Mouse (Mus musculus): ENCODE measurements around the gene Cib4.

Gene Cib4

DNA sequence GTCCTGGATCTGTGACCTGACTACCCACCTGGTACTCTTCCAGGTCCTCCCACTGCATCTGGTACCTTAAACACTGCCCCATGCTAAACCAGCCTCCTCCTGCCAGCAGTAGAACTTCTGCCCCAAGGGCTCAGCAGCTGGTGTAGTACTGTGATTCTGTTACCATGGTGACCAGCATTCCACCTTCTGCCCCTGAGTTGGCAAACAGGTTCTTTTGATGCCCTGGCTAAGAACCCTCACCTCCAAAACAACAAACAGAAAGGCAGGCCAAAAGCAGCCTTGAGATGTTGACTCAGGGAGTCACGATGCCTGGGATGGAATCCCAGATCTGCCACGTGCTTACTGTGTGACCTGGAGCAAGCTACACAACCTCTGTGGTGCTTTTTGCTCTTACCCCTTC lies at the start of gene Cib4:
Gene Cib4, minus strand, starts transcription at position 139 of the 400 bp plus-strand sequence.
- peak; percentile 77 to 91 for DNase-seq (ENCODE audit: inconsistent age in 2 of 2, low spot score in 1 of 2)

DNA sequence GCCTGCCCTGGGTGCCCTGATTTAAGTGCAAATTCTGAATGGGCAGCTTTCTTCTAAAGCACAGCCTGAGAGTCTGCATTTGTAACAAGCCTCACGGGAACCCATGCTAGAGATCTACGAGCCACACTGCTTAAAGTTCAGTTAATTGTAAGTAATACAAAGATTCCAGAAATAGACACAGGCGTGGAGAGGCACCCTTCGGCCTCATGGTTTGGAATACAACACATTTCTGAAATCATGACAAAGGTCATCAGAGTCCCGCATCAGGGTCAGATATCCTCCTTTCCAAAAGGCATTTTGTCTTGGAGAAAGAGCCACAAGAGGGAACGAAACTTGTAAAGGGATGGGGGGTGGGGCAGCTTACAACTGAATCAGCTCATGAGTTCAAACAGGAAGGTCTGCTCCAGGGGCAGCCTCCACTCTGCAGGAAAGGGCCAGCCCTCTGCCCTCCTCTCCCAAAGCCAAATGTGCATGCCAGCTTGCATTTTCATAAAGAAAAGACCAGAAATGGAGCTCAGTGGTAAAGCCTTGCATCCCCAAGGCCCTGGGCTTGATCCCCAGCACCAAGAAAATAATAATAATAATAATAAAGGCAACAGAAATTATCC lies 49.4 kb upstream of the Cib4 start:
- DNase-seq (ENCODE audit: inconsistent age in 2 of 2, low spot score in 1 of 2) = no peak

DNA sequence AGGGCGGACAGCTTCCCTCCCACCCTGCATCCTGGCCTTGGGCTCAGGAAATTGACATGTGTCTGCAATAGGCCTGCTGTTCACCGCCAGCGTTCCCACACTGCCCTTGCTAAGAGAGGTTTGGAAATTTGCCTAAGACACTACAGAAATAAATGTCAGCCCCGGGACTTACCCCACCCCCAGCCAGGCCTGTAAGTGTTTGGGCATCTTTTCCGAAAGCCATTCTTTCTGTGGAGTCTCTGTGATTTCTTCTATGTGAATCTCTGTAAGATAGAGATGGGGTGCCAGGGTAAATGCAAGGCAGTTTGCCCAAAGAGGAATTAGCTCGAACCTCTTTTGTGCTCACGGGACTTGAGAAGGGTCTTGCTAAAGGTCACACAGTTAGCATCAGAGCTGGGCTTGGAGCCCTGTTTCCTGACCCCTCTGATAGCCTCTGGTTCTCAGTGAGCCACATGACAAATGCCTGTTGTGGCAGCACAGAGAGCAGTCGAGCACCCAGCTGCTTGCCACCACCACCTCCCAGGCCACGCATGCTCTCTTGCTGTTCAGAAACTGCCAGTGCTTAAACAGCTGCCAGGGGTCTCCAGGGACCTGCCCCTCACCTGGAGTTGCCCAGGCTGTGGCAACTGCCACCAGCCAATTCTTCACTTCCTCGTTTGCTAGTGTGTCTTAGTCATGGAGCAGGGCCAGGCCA lies 48.3 kb upstream of the Cib4 start:
- peak; percentile 80 to 91 for DNase-seq (ENCODE audit: inconsistent age in 2 of 2, low spot score in 1 of 2)

DNA sequence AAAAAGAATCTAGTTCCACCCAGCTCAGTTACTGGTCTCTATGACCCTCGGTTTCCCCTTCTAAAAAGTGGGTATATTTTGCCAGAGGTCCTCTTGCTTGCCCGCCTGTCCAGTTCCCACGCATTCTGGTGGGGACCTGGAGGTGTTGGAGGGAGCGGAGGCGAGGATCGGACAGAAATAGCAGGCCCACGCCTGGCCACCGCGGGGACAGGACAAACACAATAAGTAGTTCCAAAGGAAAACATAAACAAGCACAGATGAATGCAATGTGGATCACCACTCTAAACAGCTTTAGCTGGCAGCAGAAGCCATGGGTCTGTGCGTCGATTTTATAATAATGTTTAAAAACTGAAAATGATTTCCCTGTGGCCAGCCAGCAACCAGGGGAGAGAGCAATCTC lies 47.7 kb upstream of the Cib4 start:
- DNase-seq (ENCODE audit: inconsistent age in 2 of 2, low spot score in 1 of 2) = no peak

DNA sequence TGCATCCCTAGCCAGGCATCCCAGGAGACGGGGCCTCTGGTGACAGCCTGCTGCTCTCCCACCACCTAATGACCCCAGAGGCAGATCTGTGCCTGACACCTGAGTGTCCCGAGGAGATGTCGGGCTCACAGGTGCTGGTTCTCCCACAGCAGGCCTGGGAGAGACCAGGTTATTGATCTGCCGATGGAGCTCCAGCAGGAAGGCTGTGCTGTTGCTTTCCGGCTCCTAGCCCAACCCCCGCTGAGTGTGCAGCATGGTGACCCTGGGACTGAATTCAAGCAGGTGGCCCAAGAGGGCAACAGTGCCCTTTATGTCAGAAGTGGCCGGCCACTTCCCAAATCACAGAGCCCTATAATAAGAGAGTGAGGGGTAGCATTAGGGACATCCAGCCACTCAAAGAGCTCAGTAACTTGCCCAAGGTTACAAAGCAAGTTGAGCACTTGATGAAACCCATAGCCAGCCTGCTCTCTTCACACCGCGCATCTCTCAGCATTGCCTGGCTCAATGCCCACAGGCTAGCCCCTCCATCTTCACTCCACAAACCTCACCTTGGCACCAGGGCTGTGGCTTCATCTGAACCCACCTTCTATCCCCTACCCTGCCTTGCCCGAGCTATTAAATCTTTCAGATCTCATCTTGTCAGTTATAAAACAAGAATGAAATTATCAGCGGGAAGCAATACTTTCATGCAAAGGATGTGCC lies 46.8 kb upstream of the Cib4 start:
- DNase-seq (ENCODE audit: inconsistent age in 2 of 2, low spot score in 1 of 2) = peak; percentile 76 to 93

DNA sequence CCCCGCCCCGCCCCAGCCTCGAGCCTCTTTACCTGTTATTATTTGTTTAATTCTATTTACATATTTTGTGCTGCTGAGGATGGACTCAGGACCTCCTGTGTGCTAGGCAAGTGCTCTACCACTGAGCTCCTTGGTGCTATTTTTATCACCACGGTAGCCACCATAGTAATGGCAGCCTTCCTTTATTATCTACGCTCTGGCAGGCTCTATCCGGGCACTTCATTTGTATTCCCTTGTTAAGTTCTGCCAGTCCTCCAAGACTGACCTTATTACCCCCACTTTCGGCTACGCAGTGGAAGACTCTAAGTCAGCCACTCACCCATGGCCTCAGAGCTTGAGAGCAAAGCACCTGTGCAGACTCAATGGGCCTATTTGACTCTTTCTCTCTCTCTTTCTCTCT lies 46.1 kb upstream of the Cib4 start:
- DNase-seq (ENCODE audit: inconsistent age in 2 of 2, low spot score in 1 of 2) = peak; percentile 34 to 73

DNA sequence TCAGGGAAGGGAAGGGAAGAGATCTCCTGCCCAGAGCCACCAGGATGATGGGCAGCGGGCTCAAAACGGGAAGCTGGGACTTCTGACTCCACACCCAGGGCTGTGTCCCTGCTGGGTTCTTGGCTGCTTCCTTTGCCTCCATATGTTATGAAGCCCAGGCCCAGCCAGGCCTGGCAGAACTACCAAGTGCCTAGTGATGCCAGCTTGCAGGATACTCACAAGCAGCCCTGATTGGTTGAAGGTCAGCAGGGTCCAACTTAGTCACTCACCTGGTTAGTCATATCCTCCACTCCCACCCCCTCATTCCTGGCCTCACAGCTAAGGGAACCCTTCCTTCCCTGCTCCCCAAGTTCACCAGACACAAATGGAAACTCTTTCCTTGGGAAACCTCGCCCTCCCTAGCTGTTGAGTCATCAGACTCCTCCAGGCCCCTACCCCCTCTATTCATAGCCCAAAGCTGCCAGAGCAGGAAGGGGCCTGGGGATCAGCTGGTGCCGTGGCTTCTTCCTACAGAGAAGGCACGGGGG lies 45.6 kb upstream of the Cib4 start:
- DNase-seq (ENCODE audit: inconsistent age in 2 of 2, low spot score in 1 of 2) = peak; percentile 84 to 93

DNA sequence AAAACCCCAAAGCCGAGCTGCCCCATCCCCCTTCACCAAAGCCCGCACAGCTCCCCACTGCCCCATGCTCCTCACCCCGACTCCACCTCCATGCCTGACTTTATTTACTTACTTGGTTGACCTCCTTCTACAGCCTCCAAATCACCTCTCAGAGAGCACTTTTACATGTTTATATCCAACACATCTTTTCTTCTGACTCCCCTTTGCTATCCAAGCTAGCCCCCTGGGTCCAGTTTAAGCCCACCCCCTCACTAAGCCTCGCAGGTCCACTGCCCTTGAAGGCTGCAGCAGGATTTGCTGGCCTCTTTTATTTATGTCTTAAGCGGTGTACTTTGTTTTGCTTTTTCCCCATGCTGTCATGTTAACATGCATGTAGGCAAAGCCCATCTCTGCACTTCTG lies 44.6 kb upstream of the Cib4 start:
- DNase-seq (ENCODE audit: inconsistent age in 2 of 2, low spot score in 1 of 2) = peak; percentile 25 to 74

DNA sequence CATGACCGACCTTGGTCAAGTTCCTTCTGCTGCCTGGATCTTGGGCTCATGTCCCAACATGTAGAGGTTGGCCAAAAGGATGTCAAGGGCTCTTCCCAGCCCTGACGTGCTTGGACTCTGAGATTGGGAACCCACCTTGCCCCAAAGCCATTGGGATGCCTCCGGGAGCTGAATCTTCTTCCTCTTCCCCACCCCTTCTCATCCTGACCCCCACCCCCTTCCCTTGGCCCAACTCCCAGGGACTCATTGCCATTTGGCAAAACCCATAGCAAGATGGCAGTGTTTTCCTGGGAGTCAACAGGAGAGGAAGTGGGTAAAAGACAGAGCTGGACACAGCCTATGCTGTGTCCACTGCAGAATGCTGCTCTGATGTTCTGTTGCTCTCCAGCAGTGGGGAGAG lies 43.9 kb upstream of the Cib4 start:
- DNase-seq (ENCODE audit: inconsistent age in 2 of 2, low spot score in 1 of 2) = peak; percentile 75 to 92

DNA sequence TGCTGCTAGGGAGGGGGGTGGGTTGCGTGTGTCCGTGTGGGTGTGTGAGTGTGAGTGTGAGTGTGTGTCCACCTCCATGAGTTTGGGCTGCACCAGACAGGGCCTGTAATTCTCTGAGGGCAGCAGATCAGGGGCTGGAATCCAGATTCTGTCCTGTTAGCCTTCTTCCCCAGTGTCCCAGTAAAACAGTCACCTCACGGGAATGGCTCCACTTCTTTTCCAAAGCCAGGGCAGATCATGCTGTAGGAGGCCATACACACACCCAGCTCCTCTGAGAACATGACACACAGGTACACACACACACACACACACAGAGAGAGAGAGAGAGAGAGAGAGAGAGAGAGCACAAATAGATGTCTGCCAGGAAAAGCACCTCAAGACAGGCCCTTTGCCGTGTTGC lies 43.4 kb upstream of the Cib4 start:
- DNase-seq (ENCODE audit: inconsistent age in 2 of 2, low spot score in 1 of 2) = no peak

DNA sequence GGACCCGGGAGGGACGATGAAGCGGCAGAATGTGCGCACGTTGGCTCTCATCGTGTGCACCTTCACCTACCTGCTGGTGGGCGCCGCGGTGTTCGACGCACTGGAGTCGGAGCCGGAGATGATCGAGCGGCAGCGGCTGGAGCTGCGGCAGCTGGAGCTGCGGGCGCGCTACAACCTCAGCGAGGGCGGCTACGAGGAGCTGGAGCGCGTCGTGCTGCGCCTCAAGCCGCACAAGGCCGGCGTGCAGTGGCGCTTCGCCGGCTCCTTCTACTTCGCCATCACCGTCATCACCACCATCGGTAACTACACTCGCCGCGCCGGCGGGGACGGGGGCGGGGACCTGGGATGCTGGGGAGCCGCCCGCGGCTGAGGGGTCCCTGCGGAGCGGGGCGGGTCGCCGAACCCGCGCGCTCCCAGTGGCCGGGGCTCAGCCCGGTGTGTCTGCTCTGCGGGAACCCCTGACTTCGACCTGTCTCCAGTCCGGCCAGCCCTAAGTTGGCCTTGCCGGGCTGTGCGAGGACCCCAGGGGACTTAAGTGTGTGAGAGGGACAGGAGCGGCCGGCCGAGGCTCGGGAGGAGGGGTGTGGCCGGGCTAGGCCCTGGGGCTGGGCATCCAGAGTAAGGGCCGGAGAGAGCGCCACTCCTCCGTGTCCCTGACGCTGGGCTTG lies 42.8 kb upstream of the Cib4 start:
- DNase-seq (ENCODE audit: inconsistent age in 2 of 2, low spot score in 1 of 2) = peak; percentile 55 to 83

DNA sequence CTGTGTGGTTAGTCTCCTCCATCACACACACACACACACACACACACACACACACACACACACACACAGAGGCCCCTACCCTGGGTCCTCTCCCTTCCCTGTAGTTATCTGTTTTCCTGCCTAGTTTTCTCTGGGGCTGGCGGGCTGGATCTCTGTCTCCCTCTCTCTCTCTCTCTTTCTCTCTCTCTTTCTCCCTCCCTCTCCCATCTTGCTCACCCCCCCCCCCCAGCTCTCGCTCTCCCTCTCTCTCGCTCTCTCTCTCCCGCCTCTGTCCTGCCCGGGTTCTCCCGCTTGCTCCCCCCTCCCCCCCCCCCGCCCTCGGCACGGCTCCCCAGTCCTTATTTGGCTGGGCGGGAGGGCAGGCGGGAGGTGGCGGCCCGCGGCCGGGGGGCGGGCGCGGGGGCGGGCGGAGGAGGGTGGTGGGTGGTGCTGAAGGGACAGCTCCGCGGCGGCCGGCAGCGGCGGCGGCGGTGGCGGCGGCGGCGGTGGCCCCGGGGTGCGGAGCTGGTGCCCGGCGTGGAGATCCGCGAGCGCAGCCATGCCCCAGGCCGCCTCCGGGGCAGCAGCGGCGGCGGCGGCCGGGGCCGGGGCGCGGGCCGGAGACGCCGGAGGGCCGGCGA lies 42.2 kb upstream of the Cib4 start, which contains the start of gene Kcnk3:
Gene Kcnk3, plus strand, starts transcription at position 490 of the 620 bp plus-strand sequence.
- peak; percentile 89 to 95 for DNase-seq (ENCODE audit: inconsistent age in 2 of 2, low spot score in 1 of 2)

DNA sequence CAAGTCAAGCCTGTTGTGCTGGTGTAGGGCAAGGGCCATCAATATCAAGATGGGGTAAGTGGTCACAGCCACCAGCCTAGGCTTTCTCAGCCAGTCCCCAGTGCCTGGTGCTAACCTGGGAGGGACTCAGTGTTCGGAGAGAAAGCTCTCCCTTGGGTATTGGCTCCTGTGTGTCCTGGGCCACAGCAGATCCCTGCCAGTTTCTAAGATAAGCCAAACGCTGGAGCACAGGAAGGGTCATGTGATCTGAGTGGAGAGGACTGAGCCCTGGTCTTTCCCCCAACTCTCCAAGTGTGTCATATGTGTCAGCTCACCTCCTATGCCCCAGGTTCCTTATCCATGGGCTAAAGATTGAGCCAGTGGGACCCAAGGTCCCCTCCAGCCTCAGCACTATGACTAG lies 41.5 kb upstream of the Cib4 start:
- peak; percentile 79 to 88 for DNase-seq (ENCODE audit: inconsistent age in 2 of 2, low spot score in 1 of 2)

DNA sequence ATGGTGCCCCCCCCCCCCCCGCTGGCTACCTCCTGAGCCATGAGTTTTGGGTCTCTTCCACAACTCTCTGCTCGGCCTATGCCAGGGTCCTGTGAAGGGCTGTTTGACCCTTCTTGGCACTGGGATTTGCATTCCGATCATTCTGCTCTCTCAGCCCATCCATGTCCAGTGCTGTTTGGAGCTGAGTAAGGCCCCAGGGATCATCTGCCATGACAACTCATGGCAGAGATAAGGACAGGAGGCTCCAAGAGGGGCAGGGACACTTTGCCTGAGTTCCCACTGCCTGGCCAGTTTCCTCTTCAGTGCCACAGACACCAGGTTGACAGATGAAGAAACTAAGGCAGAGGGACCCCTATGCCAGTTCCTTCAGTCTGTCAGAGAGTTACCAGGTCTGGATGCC lies 41.0 kb upstream of the Cib4 start:
- peak in 1 of 2 experiments; percentile 57 for DNase-seq (ENCODE audit: inconsistent age in 2 of 2, low spot score in 1 of 2)

DNA sequence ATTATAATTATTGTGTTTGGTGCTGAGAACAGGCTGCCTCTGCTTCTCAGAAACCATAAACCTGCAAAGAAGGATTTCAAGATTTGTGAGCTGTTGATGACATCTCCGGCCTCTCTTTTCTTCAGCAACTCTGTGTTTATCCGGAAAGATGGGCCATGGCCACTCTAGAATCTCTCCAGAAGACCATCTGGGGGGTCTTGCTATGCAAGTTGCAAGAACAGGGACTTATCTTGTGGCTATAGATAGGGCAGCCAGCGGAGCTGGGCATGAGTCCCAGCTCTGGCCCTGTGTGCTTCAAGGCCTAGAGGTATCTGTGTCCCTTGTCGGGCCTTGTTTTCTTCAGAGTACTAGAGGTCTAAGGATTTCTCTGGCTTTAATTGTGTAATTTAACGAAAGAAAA lies 36.4 kb upstream of the Cib4 start:
- peak in 1 of 2 experiments; percentile 79 for DNase-seq (ENCODE audit: inconsistent age in 2 of 2, low spot score in 1 of 2)

DNA sequence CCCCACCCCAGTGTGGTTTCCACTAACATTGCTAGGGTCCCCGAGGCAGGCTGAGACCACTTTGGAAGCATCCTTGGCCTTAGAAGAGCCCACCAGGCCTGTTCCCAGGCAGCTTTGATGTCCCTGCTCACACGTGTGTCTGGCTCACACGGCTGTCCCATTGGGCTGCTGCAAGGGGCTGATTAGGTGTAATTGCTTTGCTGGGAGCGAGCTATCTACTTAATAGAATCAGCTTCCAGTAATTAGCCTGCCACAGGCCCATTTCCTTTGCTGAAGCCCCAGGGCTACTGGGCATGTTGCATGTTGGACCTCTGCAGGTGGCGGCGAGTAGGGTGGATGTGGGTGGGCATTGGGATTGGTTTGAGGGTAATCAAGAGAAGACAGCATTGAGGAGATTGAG lies 35.1 kb upstream of the Cib4 start:
- DNase-seq (ENCODE audit: inconsistent age in 2 of 2, low spot score in 1 of 2) = peak; percentile 48 to 70

DNA sequence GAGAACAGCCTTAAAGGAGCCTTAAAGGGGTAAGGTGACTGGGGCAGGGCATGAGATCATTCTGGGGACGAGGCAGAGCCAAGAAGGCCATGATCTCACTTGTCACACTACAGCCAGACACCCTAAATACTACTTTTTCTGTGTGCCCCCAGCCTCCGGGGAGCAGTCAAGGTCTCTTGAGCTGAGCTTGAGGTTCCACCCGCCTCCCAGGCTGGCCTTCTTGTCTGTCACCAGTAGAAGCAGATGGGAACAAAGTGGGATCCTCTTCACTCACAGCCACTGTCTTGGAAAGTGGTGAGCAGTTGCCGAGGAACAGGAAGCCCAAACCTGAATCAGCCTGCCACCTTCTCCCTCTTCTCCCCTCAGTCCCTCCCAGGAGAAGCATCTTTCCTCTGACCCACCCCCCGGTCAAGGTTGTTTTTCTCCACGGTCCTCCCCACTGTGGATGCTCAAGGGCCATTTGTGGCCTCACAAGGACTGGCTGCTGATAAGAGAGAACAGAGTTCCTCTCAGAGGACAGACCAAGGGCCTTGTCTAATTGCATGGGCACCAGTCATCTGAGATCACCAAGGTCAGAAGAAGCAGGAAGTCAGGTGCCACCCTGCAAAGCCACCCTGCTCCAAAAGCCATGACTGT lies 32.9 kb upstream of the Cib4 start:
- DNase-seq (ENCODE audit: inconsistent age in 2 of 2, low spot score in 1 of 2) = peak; percentile 91 to 95

DNA sequence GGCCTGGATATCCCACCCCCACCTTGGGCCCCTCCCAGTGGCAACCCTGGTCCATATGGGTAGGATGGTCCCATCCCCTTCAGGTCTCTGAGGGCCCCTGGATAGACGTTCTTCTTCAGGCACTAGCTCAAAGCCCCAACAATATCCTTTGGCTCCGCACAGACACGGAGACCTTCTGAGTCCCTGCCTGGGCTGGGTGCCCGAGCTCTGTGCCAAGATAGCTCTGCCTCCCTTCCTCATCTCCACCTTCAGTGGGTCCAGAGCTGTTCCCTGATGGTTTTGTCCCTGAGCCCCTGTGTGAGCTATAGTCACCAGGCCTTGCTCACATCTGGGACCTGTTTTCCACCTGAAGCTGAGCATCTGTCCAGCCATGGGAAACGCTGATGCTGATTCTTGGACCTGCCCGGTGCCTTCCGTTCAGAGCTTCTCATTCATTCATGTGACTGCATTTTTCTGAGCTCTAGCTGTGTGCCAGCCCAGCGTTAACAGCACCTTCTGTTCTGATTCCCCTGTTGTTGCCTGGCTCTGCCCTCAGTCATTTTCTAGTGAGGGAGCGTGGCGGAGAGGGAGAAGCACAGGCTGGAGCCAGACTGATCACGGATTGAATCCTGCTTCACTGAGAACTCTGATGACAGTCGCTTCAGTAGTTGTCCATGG lies 32.1 kb upstream of the Cib4 start:
- peak; percentile 82 to 92 for DNase-seq (ENCODE audit: inconsistent age in 2 of 2, low spot score in 1 of 2)

DNA sequence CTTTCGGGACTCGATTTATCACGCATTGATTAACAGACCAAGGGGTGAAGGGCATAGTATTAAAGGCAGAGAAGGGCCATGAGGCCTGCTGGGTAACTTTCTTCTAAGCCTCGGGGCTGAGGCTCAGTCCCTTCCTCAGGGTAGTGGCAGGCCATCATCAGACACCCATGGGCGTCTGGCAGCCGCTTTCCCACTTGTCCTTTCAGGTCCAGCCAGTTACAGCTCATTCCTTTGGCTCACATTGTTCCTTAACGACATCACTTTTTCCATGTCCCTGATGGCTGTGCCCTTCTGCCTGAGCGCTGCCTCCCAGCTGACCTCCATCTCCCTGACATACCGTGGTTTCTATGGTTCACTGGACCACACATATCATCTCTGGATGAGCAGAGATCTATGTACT lies 31.6 kb upstream of the Cib4 start:
- DNase-seq (ENCODE audit: inconsistent age in 2 of 2, low spot score in 1 of 2) = peak; percentile 58 to 82

DNA sequence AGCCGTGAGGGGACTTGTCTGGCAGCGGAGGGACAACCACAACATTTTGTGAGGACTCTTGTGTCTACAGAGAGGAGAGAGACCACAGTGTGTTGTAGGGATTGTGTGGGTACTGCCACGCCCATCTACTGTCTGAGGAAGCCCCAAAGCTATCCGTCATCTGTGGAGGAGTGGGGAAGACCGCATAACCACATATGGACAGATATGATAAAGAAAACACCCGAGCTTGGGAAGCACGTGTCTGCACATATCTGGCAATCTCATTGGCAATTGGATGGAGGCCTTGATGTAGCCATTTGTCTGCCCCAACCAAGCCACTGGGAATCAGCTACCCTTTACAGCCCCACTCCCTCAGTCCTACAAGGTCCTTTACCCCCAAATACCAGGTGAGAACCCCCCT lies 30.6 kb upstream of the Cib4 start:
- no peak for DNase-seq (ENCODE audit: inconsistent age in 2 of 2, low spot score in 1 of 2)

Data from adrenal gland, adult (tissue).